Mouse (Mus musculus) neural tube, embryonic 11.5 days (tissue): ENCODE results near the gene Sult6b2. TPM values are rescaled to one million over a fixed set of nuclear protein-coding genes. Genes with fewer than 3 reads are reported as not detected.

Experiments used
- ATAC-seq: fragments of 200-750 bp; cut with Nextera tagmentation; 2 replicates; pipeline ENCODE4 v1.8.0; 2017; ENCODE audit warnings: moderate number of reproducible peaks, mild to moderate bottlenecking, moderate TSS enrichment, moderate library complexity; ENCODE audit not compliant: insufficient read depth, low FRiP score, low TSS enrichment
- DNase-seq: peaks from one replicate; pipeline ENCODE4 v3.0.0-alpha.2; 2015; ENCODE audit warnings: low spot score
- H3K27ac ChIP-seq: fragments of 300-500 bp; sonication (generic); 2 replicates; pipeline ENCODE4 v1.5.1; 2014; ENCODE audit warnings: low read depth, mild to moderate bottlenecking, low read length
- H3K27me3 ChIP-seq: fragments of 300-500 bp; sonication (generic); 2 replicates; pipeline ENCODE4 v1.6.1; 2014; ENCODE audit warnings: mild to moderate bottlenecking, low read length, mixed read lengths; ENCODE audit not compliant: control insufficient read depth, insufficient read depth
- H3K36me3 ChIP-seq: fragments of 300-500 bp; sonication (generic); 2 replicates; pipeline ENCODE4 v1.6.1; 2014; ENCODE audit warnings: mild to moderate bottlenecking, low read length, moderate library complexity, mixed read lengths; ENCODE audit not compliant: control insufficient read depth, insufficient read depth
- H3K4me1 ChIP-seq: fragments of 300-500 bp; sonication (generic); 2 replicates; pipeline ENCODE4 v1.6.1; 2014; ENCODE audit warnings: low read length, mixed read lengths; ENCODE audit not compliant: control insufficient read depth, insufficient read depth
- H3K4me2 ChIP-seq: fragments of 300-500 bp; sonication (generic); 2 replicates; pipeline ENCODE4 v1.6.1; 2014; ENCODE audit warnings: low read depth, mild to moderate bottlenecking, moderate library complexity
- H3K4me3 ChIP-seq: fragments of 300-500 bp; sonication (generic); 2 replicates; pipeline ENCODE4 v1.5.1; 2014; ENCODE audit warnings: low read depth, low read length
- H3K9ac ChIP-seq: fragments of 300-500 bp; sonication (generic); 2 replicates; pipeline ENCODE4 v1.6.1; 2014; ENCODE audit warnings: mild to moderate bottlenecking, low read length
- H3K9me3 ChIP-seq: fragments of 300-500 bp; sonication (generic); 2 replicates; pipeline ENCODE4 v1.6.1; 2016; ENCODE audit warnings: low read length; ENCODE audit not compliant: control insufficient read depth
- WGBS: fragments of 180-500 bp; shearing (Covaris S2); extraction: QIAGEN DNeasy Blood & Tissue Kit; methylation state at CpG from one replicate; pipeline ENCODE4 v1.1.7; 2014; 5-methylcytosine and 5-hydroxymethylcytosine counted together
- polyA plus RNA-seq: library from polyadenylated mRNA; unstranded; fragments of >200 nt; fragmentation: Nextera tagmentation; extraction: Ambion mirVana; gene quantifications from 2 replicates; pipeline ENCODE4 v1.2.1, GENCODE M21; 2014

Gene Sult6b2
- polyA plus RNA-seq, 1 experiment from 2014 or later = 0.29 TPM

DNA sequence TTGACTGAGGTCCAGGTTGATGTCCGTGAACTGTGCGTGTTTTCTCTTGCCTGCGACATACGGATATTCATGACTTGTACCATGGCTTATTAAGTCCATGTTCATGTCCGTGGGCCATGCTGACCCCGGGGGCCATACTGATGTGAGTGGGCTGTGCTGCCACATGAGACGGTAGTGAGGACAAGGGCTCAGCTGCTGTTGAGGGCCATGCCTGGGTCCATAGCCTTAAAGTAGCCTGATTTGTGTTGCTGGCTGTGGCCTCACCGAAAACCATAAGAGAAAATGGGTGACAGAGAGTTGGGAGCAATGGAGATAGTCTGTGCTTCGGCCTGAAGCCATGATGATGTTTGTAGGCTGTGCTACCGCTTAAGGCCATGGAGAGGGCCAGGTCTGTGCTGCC is 14.0 kb upstream of the Sult6b2 start:
- Histone ChIP-seq H3K27ac (no peak overlapping the region), H3K9ac (no peak overlapping the region), H3K4me3 (no peak overlapping the region), H3K9me3 (no peaks in the 10 kb centered on the region), H3K27me3 (no peaks in the 10 kb centered on the region), H3K4me1 (no peaks in the 10 kb centered on the region; the same call in 1 of the 2 replicates), H3K36me3 (no peaks in the 10 kb centered on the region), H3K4me2 (no peak overlapping the region)
- ATAC-seq (no peak), DNase-seq (no peak)
- 95% methylated on average over 10 of the region's 10 CpGs for WGBS

DNA sequence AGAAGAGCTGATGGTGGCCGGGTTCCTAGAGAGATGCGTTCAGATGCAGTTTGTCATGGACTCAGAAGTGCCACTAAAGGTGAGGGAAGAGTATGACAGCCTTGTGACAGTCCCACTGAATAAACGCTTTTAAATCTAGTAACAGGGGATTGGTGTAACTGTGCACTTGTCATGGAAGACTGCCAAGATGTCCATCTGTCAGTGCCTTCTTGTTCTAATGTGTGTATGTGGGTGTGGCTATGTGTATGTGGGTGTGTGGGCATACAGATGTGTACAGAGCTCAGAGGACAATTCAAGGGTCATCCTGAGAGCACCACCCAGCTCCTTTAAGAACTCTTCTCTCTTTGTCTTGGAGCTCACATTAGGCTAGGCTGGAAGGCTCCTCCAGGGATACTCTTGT is 11.2 kb upstream of the Sult6b2 start:
- no peak for DNase-seq

DNA sequence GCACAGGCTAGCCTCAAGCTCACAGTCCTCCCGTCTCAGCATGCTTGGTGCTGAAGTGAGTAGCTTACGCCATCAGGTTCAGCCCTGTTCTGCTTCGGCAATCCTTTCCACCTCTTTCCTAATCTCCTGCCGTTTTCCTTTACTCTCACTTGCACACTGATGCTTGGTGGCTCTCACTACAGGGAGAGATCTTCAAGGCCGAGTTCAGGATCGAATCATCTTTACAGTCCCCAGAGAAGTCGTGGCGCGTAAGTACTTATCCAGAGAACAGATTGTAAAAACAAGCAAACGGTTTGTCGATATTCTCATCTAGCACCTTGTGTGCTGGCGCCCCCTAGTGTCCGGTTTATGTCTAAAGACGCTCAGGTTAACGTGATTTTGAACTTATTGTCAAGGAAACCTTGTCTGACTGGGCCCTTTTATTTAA is 10.2 kb upstream of the Sult6b2 start:
- no peaks in the 10 kb centered on the region; the same call in 1 of the 2 replicates for H3K4me1 ChIP-seq
- H3K9me3 ChIP-seq = no peaks in the 10 kb centered on the region
- peak overlapping the region; percentile 57 for H3K9ac ChIP-seq
- H3K27me3 ChIP-seq = no peaks in the 10 kb centered on the region
- H3K27ac ChIP-seq = no peak overlapping the region
- peak overlapping the region; percentile 47 for H3K4me2 ChIP-seq
- ATAC-seq = peak; percentile 51; the same call in 1 of the 2 replicates
- H3K36me3 ChIP-seq = no peaks in the 10 kb centered on the region
- peak; percentile 92 for DNase-seq
- peak overlapping the region; percentile 21 for H3K4me3 ChIP-seq
- WGBS = 8% methylated on average over 15 of the region's 15 CpGs

More for the DNA sequence above, 11.2 kb upstream of the Sult6b2 start:
- no peak overlapping the region for H3K9ac ChIP-seq
- no peak overlapping the region for H3K4me3 ChIP-seq
- H3K4me1 ChIP-seq = no peaks in the 10 kb centered on the region; the same call in 1 of the 2 replicates
- no peak overlapping the region for H3K27ac ChIP-seq
- no peaks in the 10 kb centered on the region for H3K27me3 ChIP-seq
- H3K9me3 ChIP-seq = no peaks in the 10 kb centered on the region
- no peak overlapping the region for H3K4me2 ChIP-seq
- H3K36me3 ChIP-seq = no peaks in the 10 kb centered on the region
- ATAC-seq = no peak
- WGBS = 84% methylated on average over 3 of the region's 3 CpGs

DNA sequence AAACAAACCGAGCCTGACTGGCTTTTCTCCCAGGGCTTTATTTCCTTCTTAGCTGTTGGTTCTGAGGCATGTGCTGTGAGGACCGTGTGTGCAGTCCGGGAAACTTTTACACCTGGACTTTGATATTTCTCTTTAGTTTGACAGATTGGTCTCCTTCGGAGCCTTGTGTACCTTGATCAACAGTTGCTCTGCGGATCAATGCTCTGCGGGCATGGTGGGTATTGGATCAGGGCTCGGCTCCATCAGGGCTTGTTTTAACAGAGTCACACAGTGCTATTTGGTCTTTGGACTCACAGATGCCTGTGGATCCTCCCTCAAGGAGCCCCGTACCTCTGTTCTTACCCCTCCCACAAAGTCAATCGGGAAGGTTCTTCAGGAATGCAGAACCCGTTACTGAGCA is 9.7 kb upstream of the Sult6b2 start:
- Histone ChIP-seq H3K27ac (no peak overlapping the region), H3K27me3 (no peaks in the 10 kb centered on the region)

DNA sequence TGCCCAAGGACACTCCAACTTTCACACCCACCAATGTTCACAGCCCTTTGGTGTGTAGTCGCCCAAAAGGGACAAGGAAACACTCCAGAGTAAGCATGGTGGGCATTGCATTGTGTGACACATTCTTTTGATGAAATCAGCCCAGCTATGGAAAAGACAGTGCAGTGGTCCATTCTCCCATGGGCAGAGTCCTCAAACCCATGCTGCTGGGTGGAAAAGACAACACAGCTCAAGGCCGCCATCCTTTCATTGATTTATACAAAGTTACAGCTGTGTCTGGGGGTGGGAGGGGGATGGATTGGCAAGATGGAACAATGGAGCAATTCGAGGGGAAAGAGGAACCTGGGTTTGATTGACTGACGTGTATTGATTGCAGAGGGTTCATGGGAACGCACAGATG is 8.7 kb upstream of the Sult6b2 start:
- Histone ChIP-seq H3K9ac (no peak overlapping the region), H3K27me3 (no peaks in the 10 kb centered on the region), H3K4me1 (no peaks in the 10 kb centered on the region; the same call in 1 of the 2 replicates), H3K27ac (no peak overlapping the region), H3K9me3 (no peaks in the 10 kb centered on the region), H3K36me3 (no peaks in the 10 kb centered on the region), H3K4me2 (no peak overlapping the region), H3K4me3 (no peak overlapping the region)
- DNase-seq = no peak
- ATAC-seq = no peak
- 68% methylated on average over 5 of the region's 5 CpGs for WGBS

More for the DNA sequence above, 9.7 kb upstream of the Sult6b2 start:
- 66% methylated on average over 10 of the region's 10 CpGs for WGBS
- no peak overlapping the region for H3K4me3 ChIP-seq
- H3K4me2 ChIP-seq = peak overlapping the region; percentile 47
- no peaks in the 10 kb centered on the region for H3K36me3 ChIP-seq
- peak overlapping the region; percentile 57; the same call in 1 of the 2 replicates for H3K9ac ChIP-seq
- no peak for ATAC-seq
- no peaks in the 10 kb centered on the region; the same call in 1 of the 2 replicates for H3K4me1 ChIP-seq
- no peak for DNase-seq
- no peaks in the 10 kb centered on the region for H3K9me3 ChIP-seq

DNA sequence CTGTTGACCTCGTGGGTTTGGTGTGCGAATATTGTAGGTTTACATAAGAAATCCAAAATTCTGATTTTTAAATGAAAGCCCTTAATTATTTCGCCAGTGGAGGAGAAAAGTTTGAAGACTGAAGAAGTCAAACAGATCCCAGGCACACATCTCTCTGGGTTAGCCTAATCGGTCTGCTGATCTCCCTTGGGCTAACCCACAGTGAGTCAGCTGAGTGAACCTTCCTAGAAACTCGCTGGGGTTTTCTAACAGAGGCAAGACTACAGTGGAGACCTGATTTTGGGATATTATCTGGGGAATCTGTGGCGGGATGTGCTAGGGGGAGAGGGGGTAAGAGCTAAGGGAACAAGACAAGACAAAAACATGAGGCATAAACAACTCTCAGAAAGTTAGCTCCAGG is 5.9 kb upstream of the Sult6b2 start:
- DNase-seq = no peak

DNA sequence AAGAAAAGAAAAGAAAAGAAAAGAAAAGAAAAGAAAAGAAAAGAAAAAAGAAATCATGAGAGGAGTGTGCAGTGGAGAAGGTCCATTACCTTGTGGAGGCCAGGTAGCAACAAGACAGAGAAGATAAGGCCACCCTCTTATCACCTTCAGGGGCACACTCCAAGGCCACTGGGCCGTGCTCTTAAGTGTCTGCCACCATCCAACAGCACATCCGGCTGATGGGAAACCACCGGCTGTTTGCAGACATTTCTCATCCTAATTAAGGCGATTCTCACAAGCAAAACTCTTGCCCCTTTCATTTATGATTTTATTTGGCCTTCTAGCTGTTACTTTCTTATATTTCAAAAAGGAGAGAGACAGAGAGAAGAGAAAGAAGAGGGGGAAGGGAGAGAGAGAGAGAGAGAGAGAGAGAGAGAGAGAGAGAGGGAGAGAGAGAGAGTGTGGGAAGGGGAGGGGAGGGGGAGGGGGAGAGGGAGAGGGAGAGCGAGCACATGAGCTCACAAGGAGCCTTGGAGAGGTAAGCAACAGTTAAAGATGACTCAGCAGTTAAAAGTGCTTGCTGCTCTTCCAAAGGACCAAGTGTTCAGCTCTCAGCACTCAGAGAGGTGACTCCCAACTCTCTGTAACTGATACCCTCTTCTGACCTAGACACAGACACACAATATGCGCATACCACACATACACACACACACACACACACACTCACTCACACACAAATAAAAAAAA is 5.2 kb upstream of the Sult6b2 start:
- H3K4me1 ChIP-seq = no peaks in the 10 kb centered on the region
- DNase-seq = no peak
- 49% methylated on average over 6 of the region's 6 CpGs for WGBS
- no peak overlapping the region for H3K4me2 ChIP-seq
- no peaks in the 10 kb centered on the region for H3K9me3 ChIP-seq
- H3K9ac ChIP-seq = no peak overlapping the region
- H3K27me3 ChIP-seq = no peaks in the 10 kb centered on the region
- ATAC-seq = no peak
- no peak overlapping the region for H3K4me3 ChIP-seq
- no peak overlapping the region for H3K27ac ChIP-seq
- H3K36me3 ChIP-seq = no peaks in the 10 kb centered on the region

More for the DNA sequence above, 5.9 kb upstream of the Sult6b2 start:
- Histone ChIP-seq H3K4me1 (no peaks in the 10 kb centered on the region), H3K27me3 (no peaks in the 10 kb centered on the region), H3K9me3 (no peaks in the 10 kb centered on the region), H3K36me3 (no peaks in the 10 kb centered on the region), H3K27ac (no peak overlapping the region), H3K4me2 (no peak overlapping the region), H3K4me3 (no peak overlapping the region), H3K9ac (no peak overlapping the region)
- no peak for ATAC-seq
- 70% methylated on average over 6 of the region's 6 CpGs for WGBS

DNA sequence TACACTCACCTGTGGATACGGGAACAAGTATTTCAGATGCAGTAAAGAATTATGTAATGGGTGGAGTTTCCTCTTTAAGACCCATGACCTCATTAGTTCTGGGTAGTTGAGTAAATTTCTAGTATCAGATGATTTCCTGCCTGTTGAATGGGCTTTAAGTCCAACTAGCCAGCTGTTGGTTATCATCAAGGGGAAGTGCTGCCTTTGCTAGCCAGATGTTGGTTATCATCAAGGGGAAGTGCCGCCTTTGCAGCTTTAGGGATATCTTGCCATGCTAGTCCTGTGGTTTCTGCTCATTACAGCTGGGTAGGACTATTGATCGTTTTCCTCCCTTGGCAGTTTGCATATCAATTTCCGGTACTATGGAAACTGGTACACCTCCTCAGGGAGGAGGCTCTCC is 2.0 kb upstream of the Sult6b2 start:
- H3K9me3 ChIP-seq = no peaks in the 10 kb centered on the region
- no peak overlapping the region for H3K4me3 ChIP-seq
- no peak overlapping the region for H3K4me2 ChIP-seq
- DNase-seq = no peak
- no peaks in the 10 kb centered on the region for H3K36me3 ChIP-seq
- H3K27me3 ChIP-seq = no peaks in the 10 kb centered on the region
- H3K27ac ChIP-seq = no peak overlapping the region
- H3K4me1 ChIP-seq = no peaks in the 10 kb centered on the region
- no peak overlapping the region for H3K9ac ChIP-seq
- 89% methylated on average over 4 of the region's 4 CpGs for WGBS
- no peak for ATAC-seq
